Mouse (Mus musculus) neural tube, embryonic 10.5 days (tissue): ENCODE measurements around the gene Zfr2.

ENCODE experiments used
- DNase-seq: peaks from one replicate; pipeline ENCODE4 v3.0.0-alpha.2; 2017; ENCODE audit warnings: low spot score; ENCODE audit errors: extremely low spot score

Gene Zfr2

DNA sequence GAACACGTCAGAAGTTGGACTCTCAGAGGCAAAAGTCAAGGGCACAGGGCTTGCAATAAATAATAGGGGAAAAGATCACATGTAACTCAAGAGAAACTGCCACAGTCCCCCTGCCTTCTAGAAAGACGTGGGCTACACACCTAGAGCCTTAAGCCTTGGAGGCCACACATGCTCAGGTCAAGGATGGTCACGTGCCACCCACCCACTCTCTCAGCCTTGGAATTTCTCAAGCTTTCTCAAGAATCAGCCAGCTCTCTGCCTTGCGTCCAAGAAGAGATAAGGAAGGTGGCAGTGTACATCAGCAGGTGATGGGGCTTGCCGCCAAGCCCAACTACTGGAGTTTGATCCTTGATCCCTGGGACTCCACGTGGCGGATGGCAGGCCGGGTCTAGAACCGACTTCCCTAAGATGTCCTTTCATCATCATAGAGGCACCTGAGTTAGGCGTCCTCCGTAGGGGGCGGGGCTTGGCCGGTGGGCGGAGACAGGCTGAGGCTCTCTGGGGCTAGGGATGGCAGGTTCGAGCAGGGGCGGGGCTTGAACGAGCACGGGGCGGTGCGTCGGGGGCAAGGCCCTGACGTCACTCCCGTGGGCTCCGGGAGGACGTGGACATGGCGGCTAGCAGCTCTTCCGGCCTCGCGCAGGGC is at the start of gene Zfr2:
Gene Zfr2 (plus strand): TSS at position 576 of the 646 bp plus-strand sequence.
- peak; percentile 81 for DNase-seq

DNA sequence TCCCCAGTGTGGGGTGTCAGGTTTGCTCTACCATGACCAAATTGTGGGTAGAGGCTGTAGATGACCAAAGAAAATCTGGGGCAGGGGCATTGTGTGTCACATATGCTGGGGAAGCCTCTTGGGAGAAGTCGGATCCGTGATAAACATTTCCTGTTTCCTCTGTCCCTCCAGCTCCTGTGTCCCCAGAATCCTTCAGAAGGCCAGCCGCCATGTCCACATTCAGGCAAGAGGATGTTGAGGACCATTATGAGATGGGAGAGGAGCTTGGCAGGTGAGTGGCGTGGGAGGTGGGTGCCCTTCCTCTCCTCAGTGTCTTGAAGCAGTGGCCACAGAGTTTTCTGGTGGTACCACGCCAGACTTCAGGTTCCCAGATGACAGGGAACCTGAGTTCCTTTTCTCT is 49.1 kb upstream of the Zfr2 start, which contains the start of gene 4930442H23Rik:
Gene 4930442H23Rik (minus strand): TSS at position 45 of the 400 bp plus-strand sequence.
- no peak for DNase-seq

DNA sequence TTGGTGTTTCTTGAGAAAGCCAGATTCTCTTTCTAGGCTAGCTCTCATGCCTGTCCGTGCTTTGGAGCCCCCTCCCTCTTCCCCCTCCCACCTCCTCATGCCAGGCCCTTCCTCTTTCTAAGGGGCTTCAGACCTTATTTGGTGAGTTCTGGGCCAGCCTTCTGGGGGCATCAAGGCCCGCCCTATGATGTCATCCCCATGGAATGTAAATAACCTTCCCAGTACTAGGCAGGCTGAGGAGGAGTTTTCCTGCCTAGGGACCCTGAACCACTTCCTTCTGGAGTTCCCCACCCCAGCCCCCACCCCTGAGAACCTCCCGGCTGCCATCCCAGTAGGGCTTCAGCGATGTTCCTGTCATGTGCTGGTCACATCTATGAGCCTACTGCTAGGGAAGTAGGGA is 48.2 kb upstream of the Zfr2 start:
- no peak for DNase-seq

DNA sequence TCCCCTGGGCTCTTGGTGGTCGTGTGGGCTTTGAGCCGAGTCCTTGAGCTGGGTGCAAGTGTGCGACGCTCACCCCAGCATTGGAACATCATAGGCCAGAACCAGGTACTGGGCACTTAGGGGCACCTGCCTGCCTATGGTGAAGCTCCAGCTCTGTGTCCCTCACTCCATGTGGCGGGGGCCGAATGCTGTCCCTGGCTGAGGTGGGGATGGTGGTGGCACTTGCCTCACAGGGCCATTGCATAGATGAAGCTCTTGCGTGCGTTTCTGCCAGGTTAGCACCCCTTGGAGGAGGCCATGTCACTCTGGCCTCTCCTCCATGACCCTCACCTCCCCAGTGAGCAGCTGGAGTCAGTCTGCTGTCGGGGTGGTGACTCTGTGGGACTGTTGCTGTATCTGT is 45.8 kb upstream of the Zfr2 start:
- DNase-seq = no peak

DNA sequence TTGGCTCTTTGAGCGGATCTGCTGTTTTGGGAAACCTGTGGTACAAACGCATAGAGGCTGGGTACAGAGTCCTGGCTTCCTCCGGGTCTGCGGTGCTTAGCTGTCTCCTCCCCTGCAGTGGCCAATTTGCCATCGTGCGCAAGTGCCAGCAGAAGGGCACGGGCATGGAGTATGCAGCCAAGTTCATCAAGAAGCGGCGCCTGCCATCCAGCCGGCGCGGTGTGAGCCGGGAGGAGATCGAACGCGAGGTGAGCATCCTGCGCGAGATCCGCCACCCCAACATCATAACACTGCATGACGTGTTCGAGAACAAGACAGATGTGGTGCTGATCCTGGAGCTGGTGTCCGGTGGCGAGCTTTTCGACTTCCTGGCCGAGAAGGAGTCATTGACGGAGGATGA is 43.1 kb upstream of the Zfr2 start:
- no peak for DNase-seq

DNA sequence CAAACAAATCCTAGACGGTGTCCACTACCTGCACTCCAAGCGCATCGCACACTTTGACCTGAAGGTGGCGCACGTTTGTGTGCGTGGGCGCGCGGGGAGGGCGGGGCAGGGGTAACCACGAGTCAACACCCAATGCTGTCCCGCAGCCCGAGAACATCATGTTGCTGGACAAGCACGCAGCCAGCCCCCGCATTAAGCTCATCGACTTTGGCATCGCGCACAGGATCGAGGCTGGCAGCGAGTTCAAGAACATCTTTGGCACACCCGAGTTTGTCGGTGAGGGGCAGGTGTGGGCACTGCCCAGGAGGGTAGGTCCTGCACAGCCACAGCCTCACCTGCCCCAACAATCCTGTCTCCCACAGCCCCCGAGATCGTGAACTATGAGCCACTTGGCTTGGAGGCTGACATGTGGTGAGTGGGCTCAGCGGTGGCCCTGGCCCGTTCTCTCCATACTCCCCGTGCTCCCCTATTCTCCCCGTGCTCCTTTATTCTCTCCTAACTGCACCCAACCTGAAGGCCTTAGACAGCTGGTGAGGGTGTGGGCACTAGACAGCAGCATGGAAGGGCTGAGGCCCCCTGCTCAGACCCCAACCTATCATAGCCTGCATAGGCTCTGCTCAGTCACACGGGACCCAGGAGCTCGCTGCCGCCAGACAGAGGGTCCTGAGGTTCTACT is 42.6 kb upstream of the Zfr2 start:
- DNase-seq = no peak

DNA sequence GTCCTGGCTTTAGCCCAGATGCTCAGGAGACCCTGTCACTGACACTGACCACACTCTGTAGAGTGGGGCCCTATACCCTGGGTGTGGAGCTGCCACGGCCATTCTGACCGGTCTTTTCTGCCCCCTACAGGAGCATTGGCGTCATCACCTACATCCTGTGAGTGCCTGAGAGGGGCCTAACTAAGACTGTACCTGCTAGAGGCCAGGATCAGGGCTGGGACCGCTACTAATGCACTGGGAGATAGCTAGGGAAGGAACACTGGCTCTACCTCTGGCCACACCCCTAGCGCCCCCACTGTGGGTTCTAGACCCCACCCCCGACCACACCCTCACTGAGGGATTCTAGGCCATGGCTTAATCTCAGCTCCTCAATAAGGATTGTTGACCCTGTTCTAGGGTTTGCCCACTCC is 42.0 kb upstream of the Zfr2 start:
- DNase-seq = no peak

DNA sequence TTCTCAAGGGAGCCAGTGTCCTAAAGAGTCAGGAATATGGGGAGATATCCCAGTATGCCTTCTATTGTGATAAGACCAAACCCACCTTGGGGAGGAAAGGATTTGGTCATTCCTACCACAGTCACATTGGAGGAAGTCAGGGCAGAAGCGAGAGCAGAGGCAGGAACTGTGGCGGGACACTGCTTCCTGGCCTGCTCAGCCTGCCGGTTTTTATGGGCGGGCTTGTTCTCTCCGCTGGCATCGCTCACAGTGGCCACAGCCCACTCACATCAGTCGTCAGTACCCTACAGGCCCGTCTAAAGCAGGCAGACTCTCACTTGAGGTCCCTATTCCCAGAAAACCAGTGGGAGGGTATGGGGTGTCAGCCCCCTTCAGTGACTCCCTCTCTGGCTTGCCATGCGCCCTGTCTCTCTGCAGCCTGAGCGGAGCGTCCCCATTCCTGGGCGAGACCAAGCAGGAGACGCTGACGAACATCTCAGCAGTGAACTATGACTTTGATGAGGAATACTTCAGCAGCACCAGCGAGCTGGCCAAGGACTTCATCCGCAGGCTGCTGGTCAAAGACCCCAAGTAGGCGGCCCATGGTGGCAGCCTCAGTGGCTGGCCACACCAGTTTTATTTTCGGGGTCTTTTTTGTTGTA is 41.5 kb upstream of the Zfr2 start:
- DNase-seq = no peak

DNA sequence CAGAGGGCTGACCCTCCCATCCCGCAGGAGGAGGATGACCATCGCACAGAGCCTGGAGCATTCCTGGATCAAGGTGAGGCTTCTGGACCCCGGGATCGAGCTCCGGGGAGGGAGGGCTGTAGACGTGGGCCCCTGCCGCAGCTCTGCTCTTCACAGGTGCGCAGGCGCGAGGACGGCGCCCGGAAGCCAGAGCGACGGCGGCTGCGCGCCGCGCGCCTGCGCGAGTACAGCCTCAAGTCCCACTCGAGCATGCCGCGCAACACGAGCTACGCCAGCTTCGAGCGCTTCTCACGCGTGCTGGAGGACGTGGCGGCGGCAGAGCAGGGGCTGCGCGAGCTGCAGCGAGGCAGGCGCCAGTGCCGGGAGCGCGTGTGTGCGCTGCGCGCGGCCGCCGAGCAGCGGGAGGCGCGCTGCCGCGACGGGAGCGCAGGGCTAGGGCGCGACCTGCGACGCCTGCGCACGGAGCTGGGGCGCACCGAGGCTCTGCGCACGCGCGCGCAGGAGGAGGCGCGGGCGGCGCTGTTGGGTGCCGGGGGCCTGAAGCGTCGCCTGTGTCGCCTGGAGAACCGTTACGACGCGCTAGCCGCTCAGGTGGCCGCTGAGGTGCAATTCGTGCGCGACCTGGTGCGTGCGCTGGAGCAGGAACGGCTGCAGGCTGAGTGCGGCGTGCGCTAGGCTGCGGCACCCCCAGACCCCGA is 40.5 kb upstream of the Zfr2 start:
- peak; percentile 81 for DNase-seq

DNA sequence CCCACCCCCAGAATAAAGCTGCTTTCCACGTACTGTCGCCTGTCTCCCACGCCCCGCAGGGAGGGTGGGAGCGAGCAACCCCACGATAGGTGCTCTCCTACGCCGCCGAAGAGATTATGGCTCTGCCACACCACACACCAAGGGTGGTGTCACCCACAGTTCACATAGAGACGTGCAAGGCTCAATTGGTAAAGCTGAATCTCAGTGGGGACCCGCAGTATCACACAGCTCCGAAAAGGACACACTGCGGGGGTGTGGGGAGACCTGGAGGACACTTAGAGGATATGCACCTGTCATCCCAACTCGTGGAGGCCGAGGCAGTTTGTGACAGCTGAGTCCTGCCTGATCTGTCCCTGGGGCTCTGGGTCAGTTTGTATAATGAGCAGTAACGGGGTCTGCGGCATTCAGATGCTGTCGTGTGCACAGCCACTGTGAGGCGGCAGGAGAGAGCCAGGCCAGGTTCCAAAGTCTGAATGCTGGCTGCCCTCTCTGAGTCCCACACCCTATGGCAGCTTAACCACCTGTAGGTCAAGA is 39.9 kb upstream of the Zfr2 start:
- DNase-seq = peak; percentile 57

DNA sequence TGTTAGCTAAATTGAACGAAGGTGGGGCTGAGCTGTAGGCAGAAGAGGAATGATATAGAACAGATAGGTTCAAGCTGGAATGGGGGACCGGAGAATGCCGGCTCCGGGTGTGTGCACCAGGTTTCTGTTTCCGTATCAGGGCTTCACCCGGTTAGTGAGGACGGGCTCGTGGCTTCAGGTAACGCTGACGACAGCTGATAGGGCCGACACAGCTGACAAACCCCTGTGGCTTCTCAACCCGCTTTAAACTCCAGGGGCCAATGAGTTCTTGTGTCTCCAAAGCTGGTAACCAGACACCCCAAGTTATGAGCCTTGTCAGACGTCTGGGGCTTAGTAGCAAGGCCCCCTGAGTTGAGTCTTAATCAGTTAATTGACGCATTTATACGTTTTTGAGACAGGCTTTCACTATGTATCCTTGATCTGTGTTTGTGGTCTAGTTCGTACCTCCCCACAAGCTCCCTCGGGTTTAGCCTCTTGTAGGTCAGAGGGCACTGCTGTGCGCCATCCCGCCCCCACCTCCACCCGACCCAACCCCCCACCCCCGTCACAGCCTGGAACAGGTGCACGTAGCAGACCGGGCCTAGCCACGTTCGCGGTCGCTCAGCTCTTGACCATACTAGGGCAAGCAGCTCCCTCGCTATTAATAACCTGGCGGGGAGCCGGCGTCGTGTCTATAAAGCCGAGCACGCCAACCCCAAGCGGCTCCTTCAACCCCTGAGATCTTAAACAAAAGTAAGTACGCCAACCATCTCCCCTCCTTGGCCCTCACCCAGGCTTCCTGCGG is 38.8 kb upstream of the Zfr2 start:
- no peak for DNase-seq

DNA sequence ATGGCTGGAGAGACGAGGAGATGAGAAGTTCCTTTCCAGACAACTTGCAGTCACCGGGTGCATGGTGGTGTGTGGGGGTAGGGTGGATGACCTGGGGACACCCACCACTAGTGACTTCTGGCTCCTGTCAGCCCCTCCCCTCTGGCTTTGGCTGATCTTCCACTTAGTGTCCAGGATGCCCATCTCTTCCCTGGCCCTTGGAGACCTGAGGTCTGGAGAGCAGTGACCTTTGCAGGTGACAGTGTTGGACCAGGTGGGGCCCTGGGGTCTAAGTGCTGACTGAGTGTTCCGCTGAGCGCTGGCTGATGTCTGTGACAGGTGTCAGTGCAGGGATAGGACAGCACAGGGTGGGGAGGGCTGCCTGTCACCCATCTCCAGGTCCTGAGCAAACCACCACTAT is 37.7 kb upstream of the Zfr2 start:
- DNase-seq = no peak

DNA sequence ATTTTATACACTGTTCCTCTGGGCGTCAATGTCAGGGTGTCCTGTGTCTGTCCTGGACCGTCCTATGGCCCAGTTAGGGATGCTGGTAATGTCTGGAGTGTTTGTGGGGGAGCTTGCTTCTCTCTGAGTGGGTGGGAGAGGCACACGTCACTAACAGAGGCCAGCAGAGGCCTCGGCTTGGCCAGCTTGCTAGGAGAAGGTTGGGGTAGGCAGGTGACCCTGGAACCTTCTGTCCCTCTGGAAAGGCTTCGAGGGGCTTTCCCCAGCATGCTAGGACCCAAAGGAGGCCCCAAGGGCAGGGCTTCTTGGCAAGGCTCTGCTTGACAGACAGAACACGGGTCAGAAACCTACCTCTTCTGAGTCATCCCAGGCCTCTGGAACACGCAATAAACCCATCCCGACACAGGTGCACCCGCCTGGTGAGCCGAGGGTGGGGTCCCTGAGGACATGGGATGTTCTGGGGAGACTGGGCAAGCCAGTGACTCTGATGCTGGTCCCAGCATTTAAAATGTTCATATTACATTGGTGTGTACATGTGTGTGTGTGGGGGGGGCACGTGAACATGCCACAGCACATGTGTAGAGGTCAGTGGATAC is 36.4 kb upstream of the Zfr2 start:
- no peak for DNase-seq

DNA sequence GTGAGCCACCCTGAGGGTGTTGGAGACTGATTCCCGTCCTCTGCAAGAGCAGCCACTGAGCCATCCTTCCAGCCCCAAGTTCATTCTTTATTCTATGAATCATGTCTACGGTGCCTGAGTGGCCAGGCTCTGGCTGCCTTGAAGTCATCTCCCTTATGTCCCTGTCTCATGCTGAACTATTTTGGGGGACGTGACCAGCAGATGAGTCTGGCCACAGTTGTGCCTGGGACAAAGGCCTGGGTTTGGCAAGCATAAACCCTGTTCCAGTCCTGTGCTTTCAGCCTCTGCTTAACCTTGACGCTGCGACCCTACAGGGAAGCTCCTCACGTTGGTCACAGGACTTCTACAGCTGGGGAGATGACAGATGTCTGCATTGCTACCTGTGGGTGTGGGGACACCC is 35.6 kb upstream of the Zfr2 start:
- DNase-seq = no peak

DNA sequence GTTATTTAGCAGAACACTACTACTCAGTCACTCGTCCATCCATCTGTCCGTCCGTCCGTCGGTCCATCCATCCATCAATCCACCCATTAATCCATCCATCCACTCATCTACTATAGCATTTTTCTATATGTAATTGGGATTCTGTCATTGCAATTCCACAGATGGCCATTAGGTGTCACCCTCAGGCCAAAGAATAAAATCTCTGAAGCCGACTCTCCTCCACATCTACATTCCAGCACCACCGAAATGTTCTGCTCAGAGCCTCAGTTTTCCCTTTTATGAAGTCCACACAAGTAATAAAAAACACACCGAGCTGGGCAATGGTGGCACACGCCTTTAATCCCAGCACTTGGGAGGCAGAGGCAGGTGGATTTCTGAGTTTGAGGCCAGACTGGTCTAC is 34.7 kb upstream of the Zfr2 start:
- DNase-seq = peak; percentile 67

DNA sequence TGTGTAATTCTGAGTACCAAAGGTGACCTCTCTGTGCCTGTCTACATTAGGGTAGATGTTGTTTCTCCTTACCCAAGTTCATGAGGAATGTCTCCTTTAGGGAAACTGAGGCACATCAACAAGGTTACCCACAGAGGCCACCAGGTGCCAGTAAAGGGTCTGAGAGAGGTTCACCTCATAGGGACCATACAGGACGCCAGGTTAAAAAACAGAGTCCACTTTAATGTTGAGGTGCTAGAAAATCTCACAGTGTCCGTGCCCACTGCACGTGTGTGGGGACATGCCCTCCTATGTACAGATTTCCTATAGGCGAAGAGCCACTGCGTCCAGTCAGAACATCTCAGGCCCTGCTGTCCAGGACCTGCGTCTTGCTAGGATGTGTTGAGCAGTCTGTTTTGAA is 34.0 kb upstream of the Zfr2 start:
- no peak for DNase-seq

DNA sequence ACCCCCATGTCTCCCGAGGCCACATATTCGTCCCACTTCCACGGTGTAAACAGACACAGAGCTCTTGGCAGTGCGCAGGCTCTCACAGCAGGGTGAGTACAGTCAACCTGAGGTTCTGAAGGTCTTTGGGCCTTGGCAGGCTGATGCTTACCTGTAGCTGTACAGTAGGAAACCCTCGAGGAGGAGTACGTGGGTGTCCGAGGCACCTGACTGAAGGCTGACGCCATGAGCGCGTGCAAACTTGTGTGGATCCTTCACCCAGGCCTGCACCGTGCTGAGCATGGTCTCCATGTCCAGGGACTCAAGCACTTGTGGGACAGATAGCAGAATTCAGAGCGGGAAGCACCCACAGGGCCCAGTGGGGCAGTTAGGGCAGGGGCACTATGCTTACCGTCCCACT is 32.8 kb upstream of the Zfr2 start:
- no peak for DNase-seq

DNA sequence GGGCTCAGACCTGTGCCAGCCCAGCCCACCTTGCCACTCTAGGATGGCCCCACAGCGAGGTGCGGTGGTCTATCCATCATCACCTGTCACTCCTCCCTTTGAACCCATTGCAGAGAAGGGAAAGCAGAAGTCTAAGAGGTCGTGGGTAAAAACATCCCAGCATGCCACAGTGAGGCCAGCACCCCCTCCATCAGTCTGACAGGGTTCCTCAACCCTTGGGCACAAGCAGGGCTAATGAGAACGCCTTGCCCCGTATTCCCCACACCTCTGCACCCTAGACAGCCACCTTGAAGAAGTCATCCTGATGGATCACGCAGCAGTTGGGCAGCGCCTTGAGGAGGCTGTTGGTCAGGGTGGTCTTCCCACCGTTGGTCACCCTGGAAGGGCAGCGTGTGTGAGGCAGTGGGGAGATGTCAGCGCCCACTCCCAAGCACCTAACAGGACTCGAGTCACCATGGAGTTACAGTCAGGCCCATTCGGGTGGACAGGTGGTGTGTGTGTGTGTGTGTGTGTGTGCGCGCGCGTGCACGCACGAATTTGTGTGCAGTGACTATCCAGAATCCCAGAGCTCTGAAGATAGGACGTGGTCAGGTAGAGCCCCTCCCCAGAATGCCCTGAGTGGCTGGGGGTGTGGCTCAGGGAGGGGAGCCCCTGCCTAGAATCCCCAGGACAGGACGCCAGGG is 32.2 kb upstream of the Zfr2 start:
- DNase-seq = no peak

DNA sequence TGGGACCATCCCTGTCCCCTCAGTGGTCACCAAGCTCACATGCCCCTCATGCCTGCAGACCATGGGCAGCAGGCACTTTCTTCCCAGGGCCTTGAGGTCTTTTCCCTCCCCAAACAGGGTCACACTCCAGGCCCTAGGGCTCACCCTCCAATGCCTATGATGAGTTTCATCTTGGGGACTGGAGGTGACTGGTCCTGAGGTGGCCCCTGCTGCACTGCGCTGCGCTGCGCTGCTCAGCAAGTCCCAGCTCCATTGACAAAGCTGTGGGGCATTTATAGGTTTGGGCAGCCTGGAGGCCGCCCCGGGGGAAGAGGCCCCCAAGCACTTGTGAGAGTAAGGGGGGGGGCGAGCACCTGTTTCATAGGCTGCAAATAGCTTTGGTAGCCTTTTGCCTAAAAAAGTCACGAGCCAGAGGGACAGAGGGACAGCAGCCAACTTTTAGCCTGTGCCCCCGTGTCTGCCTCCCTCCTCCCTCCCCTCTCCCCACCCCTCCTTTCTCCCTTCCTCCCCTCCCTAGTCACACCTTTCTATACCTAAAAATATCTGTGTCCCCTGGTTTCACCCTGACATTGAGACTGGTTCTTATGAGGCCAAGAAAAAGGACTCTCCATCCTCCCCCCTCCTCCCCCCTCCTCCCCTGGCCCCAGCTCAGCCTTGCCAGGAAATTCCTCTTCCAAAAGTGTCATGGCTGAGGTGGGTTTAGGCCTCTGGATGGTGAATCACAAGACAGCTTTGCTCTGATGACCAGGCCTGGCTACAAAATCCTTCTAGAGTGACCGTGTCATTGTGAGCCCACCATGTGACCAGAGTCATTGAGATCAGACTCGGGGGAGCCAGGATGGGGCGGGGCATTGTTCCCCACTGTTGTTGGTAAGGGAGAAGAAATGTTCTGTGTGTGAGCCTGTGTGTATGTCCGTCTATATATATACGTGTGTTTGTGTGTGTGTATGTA is 30.9 kb upstream of the Zfr2 start, which contains the start of gene Nmrk2:
Gene Nmrk2 (minus strand): TSS at position 245 of the 952 bp plus-strand sequence.
- no peak for DNase-seq
